Mouse (Mus musculus) left cerebral cortex, adult 2 months (tissue): Measurements from ENCODE around the gene Gmeb1. TPM values are rescaled to one million over a fixed set of nuclear protein-coding genes. Genes with fewer than 3 reads are reported as not detected.

Source experiments
- DNase-seq, 2 experiments: peaks; one replicate each; pipeline ENCODE4 v3.0.0; 2021 to 2022; ENCODE audit warnings: low spot score in 2 of 2, mixed read lengths in 1 of 2; ENCODE audit errors: extremely low spot score in 1 of 2
- H3K27ac ChIP-seq: fragments of 200-600 bp; 2 replicates; pipeline ENCODE4 v1.8.1; 2022
- H3K4me3 ChIP-seq: fragments of 200-600 bp; 2 replicates; pipeline ENCODE4 v1.8.1; 2022
- CTCF ChIP-seq: fragments of 200-600 bp; IDR thresholded peaks from 2 replicates; pipeline ENCODE4 v1.8.1; 2022; ENCODE audit warnings: antibody characterized with exemption, mild to moderate bottlenecking, moderate library complexity
- intact Hi-C: fragments of 180-260 bp; cut with DNase I; formaldehyde crosslinking; loops from one replicate; pipeline ENCODE4 v1.15.1; 2025
- microRNA-seq, 2 experiments: library from miRNA; unstranded; fragments of <30 nt; microRNA quantifications; one replicate each; pipeline ENCODE4 v1.2.0; 2021
- total RNA-seq, 2 experiments: library from RNA; stranded (reverse); gene quantifications; 2 replicates each; pipeline ENCODE4 v1.2.3; 2021

Gene Gmeb1
- total RNA-seq, 2 experiments from 2014 or later: 22.1 to 26.1 TPM

DNA sequence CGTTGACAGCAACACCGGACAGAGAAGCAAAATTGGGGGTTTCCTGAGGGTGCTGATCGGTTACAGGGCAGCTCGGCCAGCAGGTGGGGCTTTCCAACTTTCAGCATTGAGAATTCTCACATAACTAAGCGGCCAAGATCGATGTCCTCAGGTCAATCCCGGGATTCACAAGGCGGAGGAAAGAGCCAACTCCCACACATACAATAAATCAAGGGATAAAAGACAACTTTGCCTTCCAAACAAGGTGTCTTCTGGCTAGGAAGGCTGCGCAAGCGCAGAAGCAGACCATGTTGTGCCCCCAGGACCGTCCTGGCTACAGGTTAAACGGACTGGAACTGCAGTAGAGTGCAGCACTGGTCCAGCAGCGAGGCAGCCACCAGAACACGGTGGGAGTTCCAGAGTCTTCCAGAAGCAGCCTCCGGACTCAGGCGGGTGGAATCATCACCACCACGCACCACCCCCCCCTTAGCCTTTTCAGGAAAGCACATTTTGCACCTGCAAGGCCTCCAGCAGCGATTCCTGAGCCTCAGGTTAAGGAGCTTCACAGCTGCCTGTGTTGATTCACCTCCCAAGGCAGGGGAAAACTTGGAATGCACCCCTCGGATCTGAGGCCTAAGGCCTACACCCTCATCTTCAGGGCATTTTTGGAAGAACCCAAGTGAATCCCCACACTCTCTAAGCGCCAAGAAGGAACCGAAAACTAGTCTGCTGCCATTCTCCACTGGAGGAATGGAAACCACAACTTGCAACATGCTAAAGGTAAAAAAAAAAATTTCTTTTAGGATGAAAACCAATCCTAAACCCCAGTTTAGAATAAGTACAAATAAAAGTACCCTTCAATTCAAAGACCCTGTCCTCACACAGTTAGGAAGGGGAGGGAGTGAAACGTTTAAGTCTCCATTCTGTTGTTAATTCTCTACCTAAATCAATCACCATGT, 79.4 kb downstream of the Gmeb1 start:
- intact Hi-C loops: no loop called here
- Histone ChIP-seq H3K27ac (no peak overlapping the region), H3K4me3 (no peak overlapping the region)
- DNase-seq: no peak
- TF ChIP-seq CTCF: peak; percentile 2; the same call in 1 of the 2 replicates

- no peak for DNase-seq
- TF ChIP-seq CTCF: peak; percentile 52
- H3K4me3 ChIP-seq: no peak overlapping the region
- intact Hi-C loops: no loop called here
- no peak overlapping the region for H3K27ac ChIP-seq
These were observed 80.7 kb downstream of the Gmeb1 start for GRCm38 (mm10) chr4:132180710-132181109.

GRCm38 (mm10) chr4:132178630-132179059, 82.8 kb downstream of the Gmeb1 start:
- DNase-seq: peak; percentile 62 to 67
- TF ChIP-seq CTCF: peak; percentile 83
- intact Hi-C loops: loop anchor here (1.0 to 2.0 kb wide), 3 partner anchors 89 to 318 kb away; no protein-coding TSS in a partner anchor
- Histone ChIP-seq H3K4me3 (no peak overlapping the region), H3K27ac (no peak overlapping the region)

- no peak overlapping the region for H3K27ac ChIP-seq
- intact Hi-C loops: no loop called here
- TF ChIP-seq CTCF: no peak
- DNase-seq: no peak
- H3K4me3 ChIP-seq: no peak overlapping the region
These were observed 84.9 kb downstream of the Gmeb1 start for GRCm38 (mm10) chr4:132176474-132176873.

Small RNAs within 50 kb of the gene (microRNA-seq; reads per million reads assigned to microRNA genes)
- gene Gm22033: 0 reads per million in 2 experiments

Other genes starting within 250 kb of the Gmeb1 start
- not detected for gene Gm10300, start 186.9 kb downstream of the Gmeb1 start, total RNA-seq
- 10 to 100 TPM; 40.7 to 41.7 TPM for gene Epb41, start 186.3 kb downstream of the Gmeb1 start, total RNA-seq
- 10 to 100 TPM; 17.9 to 21.1 TPM for gene Oprd1, start 117.1 kb downstream of the Gmeb1 start, total RNA-seq
- 10 to 100 TPM; 41.4 to 44.3 TPM for gene Ythdf2, start 49.3 kb downstream of the Gmeb1 start, total RNA-seq
- gene Taf12, start 12.8 kb upstream of the Gmeb1 start, total RNA-seq: 10 to 100 TPM; 22.1 to 24.4 TPM
- gene Rab42, start 41.8 kb upstream of the Gmeb1 start, total RNA-seq: 1 to 10 TPM; 1.6 to 2.6 TPM
- 10 to 100 TPM; 22.4 to 24.9 TPM for gene Trnau1ap, start 67.9 kb upstream of the Gmeb1 start, total RNA-seq
- gene Rcc1, start 92.0 kb upstream of the Gmeb1 start, total RNA-seq: 10 to 100 TPM; 13.0 to 14.3 TPM
- gene Phactr4, start 160.9 kb upstream of the Gmeb1 start, total RNA-seq: 1 to 10 TPM; 9.1 to 9.8 TPM
- 10 to 100 TPM in 1 of 2 experiments, 1 to 10 TPM in 1; 8.8 to 10.1 TPM for gene Med18, start 202.3 kb upstream of the Gmeb1 start, total RNA-seq
- gene Sesn2, start 248.9 kb upstream of the Gmeb1 start, total RNA-seq: 10 to 100 TPM; 10.4 to 10.7 TPM